Mouse (Mus musculus) mouse embryonic stem cell (cell line): ENCODE measurements around the gene Nhlh2.

Experiments used
- in situ Hi-C, 2 experiments: fragments of 300-500 bp; cut with MboI; formaldehyde crosslinking; loops; 1 replicate in 1 of 2; 3 replicates in 1 of 2; pipeline ENCODE4 v1.14.3; 2019 to 2020; ENCODE audit warnings: low sequenced_read_pairs in 2 of 2, low pct_unique_long_range_greater_than_20kb in 1 of 2, mixed read lengths in 1 of 2; ENCODE audit not compliant: unreplicated experiment in 1 of 2

Gene Nhlh2

GRCm38 (mm10) chr3:102009926-102010381 lies at the start of gene Nhlh2:
Gene Nhlh2, plus strand, starts transcription at chr3:102010076.
- in situ Hi-C loops: no loop called here

GRCm38 (mm10) chr3:101961146-101961835 lies 48.6 kb upstream of the Nhlh2 start:
- in situ Hi-C loops: no loop called here

- in situ Hi-C loops: no loop called here
Measured at GRCm38 (mm10) chr3:101963501-101963900, 46.4 kb upstream of the Nhlh2 start.

GRCm38 (mm10) chr3:101964352-101964751 lies 45.5 kb upstream of the Nhlh2 start:
- in situ Hi-C loops: no loop called here

GRCm38 (mm10) chr3:101966825-101967558 lies 42.9 kb upstream of the Nhlh2 start:
- in situ Hi-C loops: no loop called here

GRCm38 (mm10) chr3:101975337-101975736 lies 34.5 kb upstream of the Nhlh2 start:
- in situ Hi-C loops: no loop called here

- in situ Hi-C loops: no loop called here
Measured at GRCm38 (mm10) chr3:101978299-101978994, 31.4 kb upstream of the Nhlh2 start.

GRCm38 (mm10) chr3:101983917-101984316 lies 26.0 kb upstream of the Nhlh2 start:
- in situ Hi-C loops: no loop called here

- in situ Hi-C loops: no loop called here
Measured at GRCm38 (mm10) chr3:101985634-101986033, 24.2 kb upstream of the Nhlh2 start.

- in situ Hi-C loops: no loop called here
Measured at GRCm38 (mm10) chr3:101990136-101990535, 19.7 kb upstream of the Nhlh2 start.

GRCm38 (mm10) chr3:101990995-101991516 lies 18.8 kb upstream of the Nhlh2 start:
- in situ Hi-C loops: no loop called here

- in situ Hi-C loops: no loop called here
Measured at GRCm38 (mm10) chr3:101997851-101998250, 12.0 kb upstream of the Nhlh2 start.

GRCm38 (mm10) chr3:102010681-102011317 lies 923 bp downstream of the Nhlh2 start:
- in situ Hi-C loops: no loop called here

- in situ Hi-C loops: no loop called here
Measured at GRCm38 (mm10) chr3:102011318-102012075, 1.6 kb downstream of the Nhlh2 start.

GRCm38 (mm10) chr3:102012076-102012610 lies 2.3 kb downstream of the Nhlh2 start:
- in situ Hi-C loops: no loop called here

- in situ Hi-C loops: no loop called here
Measured at GRCm38 (mm10) chr3:102012611-102013211, 2.8 kb downstream of the Nhlh2 start.

- in situ Hi-C loops: no loop called here
Measured at GRCm38 (mm10) chr3:102020604-102021003, 10.7 kb downstream of the Nhlh2 start.
